Mouse (Mus musculus) left cerebral cortex, adult 18-20 months (tissue): ENCODE data around the gene 1700040F15Rik. TPM values are rescaled to one million over a fixed set of nuclear protein-coding genes. Genes with fewer than 3 reads are reported as not detected.
"Not testable (repeated sequence)": the region's sequence is repeated elsewhere in the genome, so short reads cannot be mapped to it uniquely, and the experiment has no call there.

Source experiments
- DNase-seq, 2 experiments: peaks; one replicate each; pipeline ENCODE4 v3.0.0; 2021 to 2022; ENCODE audit warnings: low spot score in 2 of 2, mixed read lengths in 1 of 2
- long read RNA-seq, 2 experiments: library from polyadenylated mRNA; stranded (forward); transcript quantifications; one replicate each; pipeline ENCODE4 v2.0.0; 2021
- total RNA-seq, 2 experiments: library from RNA; stranded (reverse); gene quantifications; 2 replicates each; pipeline ENCODE4 v1.2.3; 2021

Gene 1700040F15Rik
- total RNA-seq, result not detected
- long read RNA-seq, experiment 1, result 0 reads
- long read RNA-seq, experiment 2, result 0 reads

DNA sequence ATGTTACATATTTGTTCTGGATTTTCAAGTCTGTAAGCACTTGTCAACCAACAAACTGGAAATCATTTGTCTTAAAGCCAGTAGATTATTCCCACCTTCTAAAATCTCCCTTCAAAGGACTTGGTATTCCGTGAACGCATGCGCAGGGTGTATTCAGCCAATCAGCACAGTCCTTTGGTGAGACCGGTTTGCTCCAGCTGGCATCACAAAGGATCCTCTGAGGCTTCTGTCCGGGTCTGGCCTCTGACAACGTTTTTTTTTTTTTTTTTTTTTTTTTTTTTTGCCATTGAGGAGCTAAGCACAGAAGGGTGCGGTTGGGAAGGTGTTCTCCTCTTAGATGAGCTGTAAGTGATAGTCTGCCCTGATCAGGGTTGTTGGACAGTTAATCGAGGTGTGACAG is at the start of gene 1700040F15Rik:
TSS of gene 1700040F15Rik (plus strand) at position 301 of the 400 bp plus-strand sequence.
- DNase-seq, result not testable (repeated sequence)
